Mouse (Mus musculus) thymus, adult 2 months (tissue): Measurements from ENCODE around the gene Trim27.

Experiments used
- CTCF ChIP-seq: fragments of 200-500 bp; IDR thresholded peaks from 2 replicates; pipeline ENCODE4 v1.5.1; 2012; ENCODE audit warnings: mild to moderate bottlenecking, control low read depth, low read length, moderate library complexity, borderline replicate concordance; ENCODE audit not compliant: control insufficient read depth, poor library complexity, insufficient read depth; ENCODE audit errors: extremely low read depth
- POLR2A ChIP-seq: fragments of 200-500 bp; IDR thresholded peaks from 2 replicates; pipeline ENCODE4 v1.6.1; 2012; ENCODE audit warnings: mild to moderate bottlenecking, low read length, control low read depth, moderate library complexity; ENCODE audit not compliant: control insufficient read depth, poor library complexity, insufficient read depth; ENCODE audit errors: extremely low read depth

GRCm38 (mm10) chr13:21221656-21222462 lies 42.6 kb downstream of the Trim27 start:
- TF ChIP-seq POLR2A (no peak), CTCF (no peak)
